Mouse (Mus musculus) MEL (cell line): ENCODE data around the gene Sema6c. TPM values are rescaled to one million over a fixed set of nuclear protein-coding genes. Genes with fewer than 3 reads are reported as not detected.

Experiments
- DNase-seq: peaks from one replicate; pipeline ENCODE4 v3.0.0; 2011; ENCODE audit warnings: low read depth, low spot score
- H3K27ac ChIP-seq: 2 replicates; pipeline ENCODE4 v1.5.1; 2012; ENCODE audit warnings: low read depth, mild to moderate bottlenecking, control low read depth, low read length, moderate library complexity; ENCODE audit not compliant: control insufficient read depth
- H3K27me3 ChIP-seq, 2 experiments: fragments of 150-350 bp in 1 of 2; sonication (generic) in 1 of 2; 2 replicates each; pipeline ENCODE4 v1.6.1; 2012; ENCODE audit warnings: low read length in 2 of 2, mild to moderate bottlenecking in 2 of 2, improper control_type of control experiment in 1 of 2, moderate library complexity in 1 of 2; ENCODE audit not compliant: insufficient read depth in 2 of 2, control insufficient read depth in 1 of 2
- H3K36me3 ChIP-seq, 2 experiments: 2 replicates each; pipeline ENCODE4 v1.6.1; 2012 to 2014; ENCODE audit warnings: low read length in 2 of 2, improper control_type of control experiment in 1 of 2, inconsistent platforms in 1 of 2, mild to moderate bottlenecking in 1 of 2; ENCODE audit not compliant: insufficient read depth in 2 of 2, control insufficient read depth in 1 of 2
- H3K4me1 ChIP-seq, 2 experiments: fragments of 150-350 bp in 1 of 2; sonication (generic) in 1 of 2; 2 replicates each; pipeline ENCODE4 v1.6.1; 2012; ENCODE audit warnings: low read length in 2 of 2, improper control_type of control experiment in 1 of 2, mild to moderate bottlenecking in 1 of 2; ENCODE audit not compliant: insufficient read depth in 2 of 2, control insufficient read depth in 1 of 2
- H3K4me3 ChIP-seq, 2 experiments: fragments of 150-350 bp in 1 of 2; sonication (generic) in 1 of 2; 2 replicates each; pipeline ENCODE4 v1.5.1; 2012; ENCODE audit warnings: low read depth in 2 of 2, low read length in 2 of 2, mild to moderate bottlenecking in 2 of 2, moderate library complexity in 2 of 2, control low read depth in 1 of 2, improper control_type of control experiment in 1 of 2; ENCODE audit not compliant: control insufficient read depth in 1 of 2, insufficient read depth in 1 of 2
- H3K79me2 ChIP-seq: 2 replicates; pipeline ENCODE4 v1.6.1; 2012; ENCODE audit warnings: mild to moderate bottlenecking, low read length, moderate library complexity; ENCODE audit not compliant: control insufficient read depth, poor library complexity, insufficient read depth
- H3K9ac ChIP-seq: 2 replicates; pipeline ENCODE4 v1.6.1; 2012; ENCODE audit warnings: low read depth, mild to moderate bottlenecking, control low read depth, low read length, moderate library complexity; ENCODE audit not compliant: control insufficient read depth, poor library complexity, severe bottlenecking
- H3K9me3 ChIP-seq: fragments of 150-350 bp; sonication (generic); replicated peaks from 2 replicates; pipeline ENCODE4 v1.6.1; 2012; ENCODE audit warnings: mild to moderate bottlenecking, low read length, improper control_type of control experiment, moderate library complexity; ENCODE audit not compliant: insufficient read depth
- BHLHE40 ChIP-seq: IDR thresholded peaks from 2 replicates; pipeline ENCODE4 v1.6.1; 2012; ENCODE audit warnings: low read depth, mild to moderate bottlenecking, inconsistent platforms, low read length, improper control_type of control experiment, borderline replicate concordance
- CHD1 ChIP-seq: IDR thresholded peaks from 2 replicates; pipeline ENCODE4 v1.6.1; 2012; ENCODE audit warnings: low read depth, mild to moderate bottlenecking, inconsistent platforms, low read length, improper control_type of control experiment
- CHD2 ChIP-seq: IDR thresholded peaks from 2 replicates; pipeline ENCODE4 v1.6.1; 2011; ENCODE audit warnings: low read length, improper control_type of control experiment
- CTCF ChIP-seq, 3 experiments: IDR thresholded peaks in 2 of 3; conservative IDR thresholded peaks in 1 of 3; 2 replicates each; pipeline ENCODE4 v1.5.1; 2011 to 2012; ENCODE audit warnings: low read length in 3 of 3, low read depth in 2 of 3, mild to moderate bottlenecking in 2 of 3, improper control_type of control experiment in 1 of 3, inconsistent platforms in 1 of 3, mixed read lengths in 1 of 3, moderate library complexity in 1 of 3; ENCODE audit not compliant: control insufficient read depth in 1 of 3, insufficient read depth in 1 of 3, poor library complexity in 1 of 3, severe bottlenecking in 1 of 3
- ELF1 ChIP-seq: IDR thresholded peaks from 2 replicates; pipeline ENCODE4 v1.6.1; 2014; ENCODE audit warnings: low read depth, mild to moderate bottlenecking, inconsistent platforms, low read length, improper control_type of control experiment, moderate library complexity
- EP300 ChIP-seq, 2 experiments: IDR thresholded peaks; 2 replicates each; pipeline ENCODE4 v1.6.1; 2011; ENCODE audit warnings: improper control_type of control experiment in 2 of 2, low read length in 2 of 2, low read depth in 1 of 2, mild to moderate bottlenecking in 1 of 2
- ETS1 ChIP-seq: IDR thresholded peaks from 2 replicates; pipeline ENCODE4 v1.6.1; 2012; ENCODE audit warnings: low read depth, mild to moderate bottlenecking, inconsistent platforms, low read length, improper control_type of control experiment, moderate library complexity
- GABPA ChIP-seq: IDR thresholded peaks from 2 replicates; pipeline ENCODE4 v1.6.1; 2012; ENCODE audit warnings: low read depth, mild to moderate bottlenecking, inconsistent platforms, low read length, improper control_type of control experiment, moderate library complexity
- GATA1 ChIP-seq: IDR thresholded peaks from 2 replicates; pipeline ENCODE4 v1.6.1; 2011; ENCODE audit warnings: low read depth, low read length, improper control_type of control experiment
- HCFC1 ChIP-seq: IDR thresholded peaks from 2 replicates; pipeline ENCODE4 v1.6.1; 2012; ENCODE audit warnings: low read depth, mild to moderate bottlenecking, inconsistent platforms, low read length, improper control_type of control experiment, moderate library complexity
- JUND ChIP-seq: IDR thresholded peaks from 2 replicates; pipeline ENCODE4 v1.6.1; 2011; ENCODE audit warnings: low read depth, mild to moderate bottlenecking, improper control_type of control experiment, low read length
- KAT2A ChIP-seq: conservative IDR thresholded peaks from 2 replicates; pipeline ENCODE4 v1.6.1; 2012; ENCODE audit warnings: low read depth, low read length, improper control_type of control experiment, inconsistent platforms
- MAFK ChIP-seq: IDR thresholded peaks from 2 replicates; pipeline ENCODE4 v1.6.1; 2011; ENCODE audit warnings: low read depth, mild to moderate bottlenecking, low read length, improper control_type of control experiment, borderline replicate concordance
- MAZ ChIP-seq: IDR thresholded peaks from 2 replicates; pipeline ENCODE4 v1.6.1; 2012; ENCODE audit warnings: low read depth, mild to moderate bottlenecking, inconsistent platforms, low read length, improper control_type of control experiment
- MEF2A ChIP-seq: IDR thresholded peaks from 2 replicates; pipeline ENCODE4 v1.6.1; 2014; ENCODE audit warnings: low read depth, mild to moderate bottlenecking, inconsistent platforms, low read length, improper control_type of control experiment; ENCODE audit not compliant: poor library complexity, insufficient replicate concordance, severe bottlenecking; ENCODE audit errors: extremely low read depth
- MYB ChIP-seq: IDR thresholded peaks from 2 replicates; pipeline ENCODE4 v1.6.1; 2011; ENCODE audit warnings: mild to moderate bottlenecking, low read depth, low read length, improper control_type of control experiment
- MYC ChIP-seq: IDR thresholded peaks from 2 replicates; pipeline ENCODE4 v1.6.1; 2011; ENCODE audit warnings: low read depth, mild to moderate bottlenecking, low read length, improper control_type of control experiment, moderate library complexity
- NELFE ChIP-seq: IDR thresholded peaks from 2 replicates; pipeline ENCODE4 v1.6.1; 2011; ENCODE audit warnings: low read depth, low read length, improper control_type of control experiment
- NRF1 ChIP-seq: IDR thresholded peaks from 2 replicates; pipeline ENCODE4 v1.6.1; 2014; ENCODE audit warnings: low read depth, mild to moderate bottlenecking, inconsistent platforms, low read length, improper control_type of control experiment, moderate library complexity; ENCODE audit not compliant: poor library complexity, insufficient read depth, severe bottlenecking
- POLR2A ChIP-seq, 2 experiments: IDR thresholded peaks; 2 replicates each; pipeline ENCODE4 v1.6.1; 2011 to 2012; ENCODE audit warnings: low read length in 2 of 2, mild to moderate bottlenecking in 2 of 2, control low read depth in 1 of 2, improper control_type of control experiment in 1 of 2, low read depth in 1 of 2, moderate library complexity in 1 of 2; ENCODE audit not compliant: control insufficient read depth in 1 of 2, insufficient read depth in 1 of 2, poor library complexity in 1 of 2
- POLR2AphosphoS2 ChIP-seq: IDR thresholded peaks from 2 replicates; pipeline ENCODE4 v1.6.1; 2011; ENCODE audit warnings: low read length, improper control_type of control experiment
- POLR2AphosphoS5 ChIP-seq: IDR thresholded peaks from 2 replicates; pipeline ENCODE4 v1.6.1; 2012; ENCODE audit warnings: low read depth, borderline replicate concordance, mild to moderate bottlenecking, inconsistent platforms, low read length, moderate library complexity, mixed read lengths
- RAD21 ChIP-seq: IDR thresholded peaks from 2 replicates; pipeline ENCODE4 v1.6.1; 2011; ENCODE audit warnings: mild to moderate bottlenecking, low read depth, low read length, improper control_type of control experiment
- RCOR1 ChIP-seq: IDR thresholded peaks from 2 replicates; pipeline ENCODE4 v1.6.1; 2012; ENCODE audit warnings: low read depth, mild to moderate bottlenecking, inconsistent platforms, low read length, improper control_type of control experiment
- SIN3A ChIP-seq: IDR thresholded peaks from 2 replicates; pipeline ENCODE4 v1.6.1; 2012; ENCODE audit warnings: low read length, improper control_type of control experiment, inconsistent platforms
- SMC3 ChIP-seq: IDR thresholded peaks from 2 replicates; pipeline ENCODE4 v1.6.1; 2011; ENCODE audit warnings: low read depth, low read length, improper control_type of control experiment
- TBP ChIP-seq: IDR thresholded peaks from 2 replicates; pipeline ENCODE4 v1.8.0; 2011; ENCODE audit warnings: low read depth, low read length, improper control_type of control experiment
- TCF12 ChIP-seq: IDR thresholded peaks from 2 replicates; pipeline ENCODE4 v1.6.1; 2014; ENCODE audit warnings: low read depth, mild to moderate bottlenecking, inconsistent platforms, low read length, improper control_type of control experiment, moderate library complexity
- UBTF ChIP-seq: IDR thresholded peaks from 2 replicates; pipeline ENCODE4 v1.6.1; 2012; ENCODE audit warnings: low read depth, mild to moderate bottlenecking, inconsistent platforms, low read length, improper control_type of control experiment, moderate library complexity, borderline replicate concordance; ENCODE audit not compliant: insufficient read depth
- USF1 ChIP-seq: IDR thresholded peaks from 2 replicates; pipeline ENCODE4 v1.6.1; 2014; ENCODE audit warnings: low read depth, mild to moderate bottlenecking, inconsistent platforms, low read length, improper control_type of control experiment, moderate library complexity
- USF2 ChIP-seq, 2 experiments: IDR thresholded peaks; 2 replicates each; pipeline ENCODE4 v1.6.1; 2011 to 2012; ENCODE audit warnings: improper control_type of control experiment in 2 of 2, low read length in 2 of 2, borderline replicate concordance in 1 of 2, inconsistent platforms in 1 of 2, low read depth in 1 of 2, mild to moderate bottlenecking in 1 of 2; ENCODE audit not compliant: insufficient read depth in 1 of 2
- ZC3H11A ChIP-seq: IDR thresholded peaks from 2 replicates; pipeline ENCODE4 v1.6.1; 2012; ENCODE audit warnings: low read depth, mild to moderate bottlenecking, inconsistent platforms, low read length, improper control_type of control experiment
- ZMIZ1 ChIP-seq: IDR thresholded peaks from 2 replicates; pipeline ENCODE4 v1.6.1; 2012; ENCODE audit warnings: low read depth, mild to moderate bottlenecking, inconsistent platforms, low read length, improper control_type of control experiment, moderate library complexity
- ZNF384 ChIP-seq: IDR thresholded peaks from 2 replicates; pipeline ENCODE4 v1.6.1; 2012; ENCODE audit warnings: low read depth, mild to moderate bottlenecking, inconsistent platforms, low read length, improper control_type of control experiment
- polyA plus RNA-seq, 2 experiments: library from polyadenylated mRNA; stranded (reverse) in 1 of 2; unstranded in 1 of 2; fragments of >175 nt in 1 of 2; fragments of >200 nt in 1 of 2; gene quantifications; 2 replicates each; pipeline versions ENCODE4 v1.2.1 to v1.2.4; 2012; ENCODE audit warnings: low replicate concordance in 2 of 2, low read depth in 1 of 2; ENCODE audit not compliant: insufficient read length in 2 of 2, insufficient read depth in 1 of 2, missing spikeins in 1 of 2
- total RNA-seq: library from RNA; depleted of rRNA; stranded (reverse); fragments of 300-350 nt; gene quantifications from 2 replicates; pipeline ENCODE4 v1.2.3, GENCODE M21; 2012

The Sema6c gene
- total and polyA plus RNA-seq, 3 experiments, result 0.35 to 3.2 TPM; not detected in 1

- Histone ChIP-seq H3K4me3 (peak overlapping the region in 1 of 2 experiments; percentile 14; a peak in 2 of 4 replicates), H3K27ac (peak overlapping the region; percentile 25; the same call in 1 of the 2 replicates)
Measured at GRCm38 (mm10) chr3:95141474-95141873, 18.8 kb upstream of the Sema6c start.

GRCm38 (mm10) chr3:95141952-95142616, 18.2 kb upstream of the Sema6c start, which contains the start of gene Tnfaip8l2:
Tnfaip8l2 (minus strand) TSS chr3:95142360.
- Histone ChIP-seq H3K79me2 (no peaks in the 10 kb centered on the region), H3K36me3 (peaks cover 0 to 14% of the 10 kb centered on the region in 2 experiments; a peak in 3 of 4 replicates), H3K4me3 (peak within 1 kb of the TSS; percentile 32 to 43), H3K4me1 (peaks cover 8 to 14% of the 10 kb centered on the region in 2 experiments), H3K27me3 (no peaks in the 10 kb centered on the region; a peak in 2 of 4 replicates), H3K27ac (peak within 1 kb of the TSS; percentile 25; the same call in 1 of the 2 replicates), H3K9me3 (no peaks in the 10 kb centered on the region), H3K9ac (peak within 1 kb of the TSS; percentile 6)
- TF ChIP-seq ELF1 (no peak), CHD1 (peak; percentile 61; the same call in 1 of the 2 replicates), NRF1 (no peak), NELFE (peak; percentile 58; the same call in 1 of the 2 replicates), GABPA (no peak), TCF12 (0 out of 2 replicates have a peak, but pooled peaks have one; percentile 16), SMC3 (no peak), ETS1 (no peak), JUND (no peak), TBP (peak; percentile 57), POLR2A (IDR thresholded peaks at IDR 0.05; ENCODE audit: control insufficient read depth in 1 of 2, insufficient read depth in 1 of 2, low read depth in 1 of 2, low read length in 2 of 2, poor library complexity in 1 of 2) (peak in 1 of 2 experiments; percentile 58; a peak in 1 of 4 replicates), EP300 (IDR thresholded peaks at IDR 0.05; ENCODE audit: low read depth in 1 of 2, low read length in 2 of 2) (no peak), SIN3A (0 out of 2 replicates have a peak, but pooled peaks have one; percentile 46), POLR2AphosphoS2 (no peak; the same call in 1 of the 2 replicates)
- peak; percentile 88 for DNase-seq

More at GRCm38 (mm10) chr3:95141474-95141873, 18.8 kb upstream of the Sema6c start:
- Histone ChIP-seq H3K9ac (peak overlapping the region; percentile 6), H3K79me2 (no peaks in the 10 kb centered on the region), H3K36me3 (peaks cover 0 to 17% of the 10 kb centered on the region in 2 experiments; a peak in 3 of 4 replicates), H3K27me3 (no peaks in the 10 kb centered on the region; a peak in 2 of 4 replicates), H3K4me1 (peaks cover 11 to 18% of the 10 kb centered on the region in 2 experiments), H3K9me3 (no peaks in the 10 kb centered on the region)
- peak; percentile 68 for DNase-seq
- TF ChIP-seq GABPA (no peak), HCFC1 (0 out of 2 replicates have a peak, but pooled peaks have one; percentile 21), ZC3H11A (0 out of 2 replicates have a peak, but pooled peaks have one; percentile 5), ZNF384 (no peak), MEF2A (no peak), CTCF (IDR thresholded peaks at IDR 0.05 in 2 of 3, conservative IDR thresholded peaks at IDR 0.05 in 1 of 3; ENCODE audit: control insufficient read depth in 1 of 3, insufficient read depth in 1 of 3, low read depth in 2 of 3, low read length in 3 of 3, poor library complexity in 1 of 3, severe bottlenecking in 1 of 3) (no peak; a peak in 1 of 6 replicates), BHLHE40 (0 out of 2 replicates have a peak, but pooled peaks have one; percentile 18), NELFE (no peak), POLR2AphosphoS5 (no peak), SIN3A (0 out of 2 replicates have a peak, but pooled peaks have one; percentile 11), UBTF (no peak), MAFK (no peak), RAD21 (no peak), SMC3 (no peak), USF2 (IDR thresholded peaks at IDR 0.05; ENCODE audit: borderline replicate concordance in 1 of 2, insufficient read depth in 1 of 2, low read depth in 1 of 2, low read length in 2 of 2) (no peak), MYC (no peak), NRF1 (no peak), ZMIZ1 (peak; percentile 41), MYB (no peak), KAT2A (no peak), TCF12 (no peak), MAZ (no peak), JUND (no peak), USF1 (no peak), TBP (peak; percentile 47; the same call in 1 of the 2 replicates), EP300 (IDR thresholded peaks at IDR 0.05; ENCODE audit: low read depth in 1 of 2, low read length in 2 of 2) (peak in 1 of 2 experiments; percentile 23; a peak in 1 of 4 replicates), CHD2 (no peak), ELF1 (0 out of 2 replicates have a peak, but pooled peaks have one; percentile 8), GATA1 (no peak), RCOR1 (no peak)
